Mouse (Mus musculus) MEL (cell line): ENCODE data around the gene Clk1.

Experiments used
- CHD1 ChIP-seq: IDR thresholded peaks from 2 replicates; pipeline ENCODE4 v1.6.1; 2012; ENCODE audit warnings: low read depth, mild to moderate bottlenecking, inconsistent platforms, low read length, improper control_type of control experiment
- JUND ChIP-seq: IDR thresholded peaks from 2 replicates; pipeline ENCODE4 v1.6.1; 2011; ENCODE audit warnings: low read depth, mild to moderate bottlenecking, improper control_type of control experiment, low read length
- MEF2A ChIP-seq: IDR thresholded peaks from 2 replicates; pipeline ENCODE4 v1.6.1; 2014; ENCODE audit warnings: low read depth, mild to moderate bottlenecking, inconsistent platforms, low read length, improper control_type of control experiment; ENCODE audit not compliant: poor library complexity, insufficient replicate concordance, severe bottlenecking; ENCODE audit errors: extremely low read depth
- MYB ChIP-seq: IDR thresholded peaks from 2 replicates; pipeline ENCODE4 v1.6.1; 2011; ENCODE audit warnings: mild to moderate bottlenecking, low read depth, low read length, improper control_type of control experiment
- NRF1 ChIP-seq: IDR thresholded peaks from 2 replicates; pipeline ENCODE4 v1.6.1; 2014; ENCODE audit warnings: low read depth, mild to moderate bottlenecking, inconsistent platforms, low read length, improper control_type of control experiment, moderate library complexity; ENCODE audit not compliant: poor library complexity, insufficient read depth, severe bottlenecking
- POLR2A ChIP-seq, 2 experiments: IDR thresholded peaks; 2 replicates each; pipeline ENCODE4 v1.6.1; 2011 to 2012; ENCODE audit warnings: low read length in 2 of 2, mild to moderate bottlenecking in 2 of 2, control low read depth in 1 of 2, improper control_type of control experiment in 1 of 2, low read depth in 1 of 2, moderate library complexity in 1 of 2; ENCODE audit not compliant: control insufficient read depth in 1 of 2, insufficient read depth in 1 of 2, poor library complexity in 1 of 2
- USF1 ChIP-seq: IDR thresholded peaks from 2 replicates; pipeline ENCODE4 v1.6.1; 2014; ENCODE audit warnings: low read depth, mild to moderate bottlenecking, inconsistent platforms, low read length, improper control_type of control experiment, moderate library complexity

DNA sequence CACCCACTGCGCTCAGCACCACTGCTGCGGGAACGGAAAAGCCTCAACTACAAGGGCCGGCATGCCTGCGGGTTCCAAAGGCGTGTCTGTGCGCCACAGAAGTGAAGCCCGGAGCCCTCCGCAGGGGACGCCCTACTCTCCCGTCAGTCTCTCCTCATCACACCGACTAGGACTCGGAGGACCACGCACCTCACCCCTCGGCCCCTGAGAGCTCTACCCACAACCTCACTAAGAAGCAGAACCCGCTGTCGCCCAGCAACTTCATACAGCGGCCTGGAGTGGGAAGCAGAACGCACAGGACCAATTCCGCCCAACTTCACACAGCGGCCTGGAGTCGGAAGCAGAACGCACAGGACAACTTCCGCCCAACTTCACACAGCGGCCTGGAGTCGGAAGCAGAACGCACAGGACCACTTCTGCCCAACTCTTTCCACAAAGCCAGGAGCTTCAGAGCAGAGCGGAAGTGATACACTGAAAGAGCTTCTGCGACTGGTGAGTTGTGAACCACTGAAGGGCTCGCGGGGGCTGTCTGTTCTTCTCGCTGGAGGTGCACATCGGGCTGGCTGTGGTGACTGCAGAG, 21.4 kb upstream of the Clk1 start, which contains the start of the genes Nif3l1 and Ppil3:
- TF ChIP-seq MEF2A (no peak), USF1 (no peak), MYB (no peak), POLR2A (IDR thresholded peaks at IDR 0.05; ENCODE audit: control insufficient read depth in 1 of 2, insufficient read depth in 1 of 2, low read depth in 1 of 2, low read length in 2 of 2, poor library complexity in 1 of 2) (peak; percentile 63 to 88; a peak in 3 of 4 replicates), NRF1 (peak; percentile 21; the same call in 1 of the 2 replicates), CHD1 (no peak), JUND (no peak)
